Mouse (Mus musculus): Measurements from ENCODE around the gene Psmb4. TPM values are rescaled to one million over a fixed set of nuclear protein-coding genes. Genes with fewer than 3 reads are reported as not detected.
A peak's percentile ranks its signal among the peaks of the same experiment; 100 is the strongest.

The Psmb4 gene
- total and polyA plus RNA-seq, 3 experiments = 212 to 232 (median 223) TPM

- Histone ChIP-seq H3K9ac (ENCODE audit: low read depth, low read length) (no peak overlapping the region), H3K36me3 (ENCODE audit: control insufficient read depth, insufficient read depth, low read length) (peaks cover 9% of the 10 kb centered on the region), H3K4me1 (ENCODE audit: control insufficient read depth, insufficient read depth, low read length) (peaks cover 4% of the 10 kb centered on the region), H3K4me3 (no peak overlapping the region), H3K27ac (no peak overlapping the region), H3K27me3 (ENCODE audit: control insufficient read depth, insufficient read depth, low read length) (no peaks in the 10 kb centered on the region), H3K79me2 (replicated peaks; ENCODE audit: control insufficient read depth, insufficient read depth, low read length) (no peaks in the 10 kb centered on the region)
- DNase-seq = no peak
- intact Hi-C loops (cut with DNase I) = no loop called here
- WGBS = 67% methylated on average over 4 of the region's 4 CpGs
- 0 out of 2 replicates have a peak, but pooled peaks have one; percentile 9 for TF ChIP-seq POLR2A (IDR thresholded peaks at IDR 0.05; ENCODE audit: insufficient read depth, low read depth, low read length)
- no peak for TF ChIP-seq EP300 (IDR thresholded peaks at IDR 0.05; ENCODE audit: insufficient read depth, low read depth, low read length)
These were observed 4.9 kb downstream of the Psmb4 start for GRCm38 (mm10) chr3:94881840-94882239.

- Histone ChIP-seq H3K4me1 (ENCODE audit: control insufficient read depth, insufficient read depth, low read length) (no peaks in the 10 kb centered on the region), H3K27me3 (ENCODE audit: control insufficient read depth, insufficient read depth, low read length) (no peaks in the 10 kb centered on the region), H3K9ac (ENCODE audit: low read depth, low read length) (no peak overlapping the region), H3K4me3 (no peak overlapping the region), H3K36me3 (ENCODE audit: control insufficient read depth, insufficient read depth, low read length) (no peaks in the 10 kb centered on the region), H3K79me2 (replicated peaks; ENCODE audit: control insufficient read depth, insufficient read depth, low read length) (no peaks in the 10 kb centered on the region), H3K27ac (no peak overlapping the region)
- TF ChIP-seq CTCF (IDR thresholded peaks at IDR 0.05) = no peak
- no peak for TF ChIP-seq EP300 (IDR thresholded peaks at IDR 0.05; ENCODE audit: insufficient read depth, low read depth, low read length)
- TF ChIP-seq POLR2A (IDR thresholded peaks at IDR 0.05; ENCODE audit: insufficient read depth, low read depth, low read length) = no peak
- 78% methylated on average over 6 of the region's 6 CpGs for WGBS
- DNase-seq = no peak
- intact Hi-C loops (cut with DNase I) = no loop called here
These were observed 8.1 kb downstream of the Psmb4 start for GRCm38 (mm10) chr3:94878618-94879017.

GRCm38 (mm10) chr3:94869011-94869410 lies 17.8 kb downstream of the Psmb4 start:
- Histone ChIP-seq H3K27ac (no peak overlapping the region), H3K27me3 (ENCODE audit: control insufficient read depth, insufficient read depth, low read length) (no peaks in the 10 kb centered on the region), H3K9ac (ENCODE audit: low read depth, low read length) (no peak overlapping the region), H3K4me1 (ENCODE audit: control insufficient read depth, insufficient read depth, low read length) (no peaks in the 10 kb centered on the region), H3K4me3 (no peak overlapping the region), H3K79me2 (replicated peaks; ENCODE audit: control insufficient read depth, insufficient read depth, low read length) (no peaks in the 10 kb centered on the region), H3K36me3 (ENCODE audit: control insufficient read depth, insufficient read depth, low read length) (peaks cover 4% of the 10 kb centered on the region)
- TF ChIP-seq EP300 (IDR thresholded peaks at IDR 0.05; ENCODE audit: insufficient read depth, low read depth, low read length) (no peak), POLR2A (IDR thresholded peaks at IDR 0.05; ENCODE audit: insufficient read depth, low read depth, low read length) (no peak), CTCF (IDR thresholded peaks at IDR 0.05) (no peak)
- no peak for DNase-seq
- WGBS = 85% methylated on average over 3 of the region's 3 CpGs
- intact Hi-C loops (cut with DNase I) = no loop called here

GRCm38 (mm10) chr3:94859471-94859870 lies 27.3 kb downstream of the Psmb4 start:
- TF ChIP-seq POLR2A (IDR thresholded peaks at IDR 0.05; ENCODE audit: insufficient read depth, low read depth, low read length) (no peak), CTCF (IDR thresholded peaks at IDR 0.05) (no peak), EP300 (IDR thresholded peaks at IDR 0.05; ENCODE audit: insufficient read depth, low read depth, low read length) (no peak)
- DNase-seq = no peak
- Histone ChIP-seq H3K27me3 (ENCODE audit: control insufficient read depth, insufficient read depth, low read length) (no peaks in the 10 kb centered on the region), H3K9ac (ENCODE audit: low read depth, low read length) (no peak overlapping the region), H3K36me3 (ENCODE audit: control insufficient read depth, insufficient read depth, low read length) (peaks cover 4% of the 10 kb centered on the region), H3K27ac (no peak overlapping the region), H3K4me1 (ENCODE audit: control insufficient read depth, insufficient read depth, low read length) (no peaks in the 10 kb centered on the region), H3K79me2 (replicated peaks; ENCODE audit: control insufficient read depth, insufficient read depth, low read length) (peaks cover 3% of the 10 kb centered on the region), H3K4me3 (no peak overlapping the region)
- WGBS = 69% methylated on average over 2 of the region's 2 CpGs
- intact Hi-C loops (cut with DNase I) = no loop called here

- Histone ChIP-seq H3K27me3 (ENCODE audit: control insufficient read depth, insufficient read depth, low read length) (no peaks in the 10 kb centered on the region), H3K9ac (ENCODE audit: low read depth, low read length) (peak overlapping the region; percentile 30; the same call in 1 of the 2 replicates), H3K4me3 (no peak overlapping the region), H3K79me2 (replicated peaks; ENCODE audit: control insufficient read depth, insufficient read depth, low read length) (peaks cover 8% of the 10 kb centered on the region), H3K36me3 (ENCODE audit: control insufficient read depth, insufficient read depth, low read length) (peaks cover 9% of the 10 kb centered on the region), H3K27ac (no peak overlapping the region), H3K4me1 (ENCODE audit: control insufficient read depth, insufficient read depth, low read length) (peaks cover 2% of the 10 kb centered on the region)
- no peak for DNase-seq
- intact Hi-C loops (cut with DNase I) = no loop called here
- TF ChIP-seq POLR2A (IDR thresholded peaks at IDR 0.05; ENCODE audit: insufficient read depth, low read depth, low read length) = no peak
- no peak for TF ChIP-seq CTCF (IDR thresholded peaks at IDR 0.05)
- TF ChIP-seq EP300 (IDR thresholded peaks at IDR 0.05; ENCODE audit: insufficient read depth, low read depth, low read length) = no peak
- WGBS = 70% methylated on average over 3 of the region's 3 CpGs
These were observed 34.5 kb downstream of the Psmb4 start for GRCm38 (mm10) chr3:94852215-94852614.

- WGBS = 48% methylated on average over 3 of the region's 3 CpGs
- H3K4me1 ChIP-seq (ENCODE audit: control insufficient read depth, insufficient read depth, low read length) = peaks cover 2% of the 10 kb centered on the region
- TF ChIP-seq EP300 (IDR thresholded peaks at IDR 0.05; ENCODE audit: insufficient read depth, low read depth, low read length) (no peak), CTCF (IDR thresholded peaks at IDR 0.05) (no peak)
- no peak overlapping the region for H3K27ac ChIP-seq
- peak in 1 of 2 experiments; percentile 17 for DNase-seq
- intact Hi-C loops (cut with DNase I) = no loop called here
- H3K79me2 ChIP-seq (replicated peaks; ENCODE audit: control insufficient read depth, insufficient read depth, low read length) = peaks cover 8% of the 10 kb centered on the region
- peaks cover 12% of the 10 kb centered on the region for H3K36me3 ChIP-seq (ENCODE audit: control insufficient read depth, insufficient read depth, low read length)
- H3K4me3 ChIP-seq = no peak overlapping the region
- H3K9ac ChIP-seq (ENCODE audit: low read depth, low read length) = no peak overlapping the region
- no peaks in the 10 kb centered on the region for H3K27me3 ChIP-seq (ENCODE audit: control insufficient read depth, insufficient read depth, low read length)
These were observed 35.0 kb downstream of the Psmb4 start for GRCm38 (mm10) chr3:94851731-94852130.
